Mouse (Mus musculus): ENCODE results near the gene Krtap16-3.

Gene Krtap16-3

GRCm38 (mm10) chr16:88962773-88963172, at the start of gene Krtap16-3:
Krtap16-3 (minus strand) TSS chr16:88962873.
- no peak for DNase-seq (ENCODE audit: low spot score)

GRCm38 (mm10) chr16:89010659-89011058, 48.0 kb upstream of the Krtap16-3 start, which contains the start of gene Krtap22-2:
Krtap22-2 (minus strand) TSS chr16:89010759.
- DNase-seq (ENCODE audit: low spot score), result no peak

- DNase-seq (ENCODE audit: low spot score), result no peak
Observed at GRCm38 (mm10) chr16:88941106-88941505, 21.6 kb downstream of the Krtap16-3 start.

- no peak for DNase-seq (ENCODE audit: low spot score)
Observed at GRCm38 (mm10) chr16:88938252-88938651, 24.4 kb downstream of the Krtap16-3 start.

GRCm38 (mm10) chr16:88932165-88932564, 30.5 kb downstream of the Krtap16-3 start, which contains the start of gene Krtap19-9b:
Krtap19-9b (minus strand) TSS chr16:88932265.
- DNase-seq (ENCODE audit: low spot score), result no peak

Data from T-cell, adult 2 months (primary cell).